Mouse (Mus musculus): Measurements from ENCODE around the gene Dph3. TPM values are rescaled to one million over a fixed set of nuclear protein-coding genes. Genes with fewer than 3 reads are reported as not detected.

Gene Dph3
- polyA plus RNA-seq, 1 experiment from 2014 or later: 117 TPM

DNA sequence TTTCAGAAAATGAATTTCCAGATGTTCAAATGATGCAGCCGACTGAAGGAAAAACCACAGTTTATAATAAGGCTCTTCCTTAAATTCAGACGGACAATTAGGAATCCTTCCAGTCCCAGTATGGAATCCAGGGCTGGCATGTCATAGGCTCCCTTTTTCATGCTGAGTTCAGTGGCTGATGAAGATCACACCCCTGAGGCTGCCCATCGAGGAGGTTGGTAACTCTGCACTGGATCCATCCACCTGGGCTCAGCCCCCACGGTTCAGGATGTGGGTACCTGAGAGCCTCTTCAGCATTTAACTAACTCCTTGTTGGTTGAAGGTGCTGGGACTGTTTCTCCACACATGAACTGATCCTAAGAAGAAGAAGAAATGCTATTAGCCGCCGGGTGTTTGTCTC is 2.6 kb downstream of the Dph3 start:
- H3K9ac ChIP-seq: no peak overlapping the region
- H3K9me3 ChIP-seq (replicated peaks): no peaks in the 10 kb centered on the region
- no peak overlapping the region for H3K4me2 ChIP-seq
- H3K4me3 ChIP-seq: no peak overlapping the region
- H3K36me3 ChIP-seq: peaks cover 31% of the 10 kb centered on the region
- no peak for ATAC-seq
- H3K27ac ChIP-seq: no peak overlapping the region
- H3K27me3 ChIP-seq (replicated peaks): no peaks in the 10 kb centered on the region
- H3K4me1 ChIP-seq: peaks cover 18% of the 10 kb centered on the region
- 87% methylated on average over 6 of the region's 6 CpGs for WGBS (ENCODE audit: insufficient replicate concordance)

DNA sequence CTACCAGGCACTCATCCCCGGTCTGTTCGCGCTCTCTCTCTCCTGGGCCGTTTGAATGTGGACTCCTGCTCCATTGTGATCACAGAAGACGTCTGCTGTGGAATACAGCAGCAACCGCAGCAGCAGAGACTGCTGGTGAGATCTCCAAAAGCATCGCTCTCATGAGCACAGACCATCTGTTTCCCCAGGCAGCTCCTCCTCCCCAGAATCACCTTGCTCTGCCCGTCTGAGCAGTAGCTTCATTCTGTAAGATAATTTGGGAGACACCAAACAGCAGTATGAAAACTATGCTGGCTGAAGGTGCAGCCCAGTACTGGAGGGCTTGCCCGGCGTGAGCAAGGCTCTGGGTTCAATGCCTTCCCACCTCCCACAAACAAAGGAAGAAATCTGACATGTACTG is 4.5 kb downstream of the Dph3 start:
- no peak for ATAC-seq
- WGBS (ENCODE audit: insufficient replicate concordance): 83% methylated on average over 10 of the region's 10 CpGs
- no peak overlapping the region for H3K9ac ChIP-seq
- H3K9me3 ChIP-seq (replicated peaks): no peaks in the 10 kb centered on the region
- peaks cover 31% of the 10 kb centered on the region for H3K36me3 ChIP-seq
- no peak overlapping the region for H3K4me3 ChIP-seq
- peaks cover 9% of the 10 kb centered on the region for H3K4me1 ChIP-seq
- no peaks in the 10 kb centered on the region for H3K27me3 ChIP-seq (replicated peaks)
- no peak overlapping the region for H3K27ac ChIP-seq
- no peak overlapping the region for H3K4me2 ChIP-seq

DNA sequence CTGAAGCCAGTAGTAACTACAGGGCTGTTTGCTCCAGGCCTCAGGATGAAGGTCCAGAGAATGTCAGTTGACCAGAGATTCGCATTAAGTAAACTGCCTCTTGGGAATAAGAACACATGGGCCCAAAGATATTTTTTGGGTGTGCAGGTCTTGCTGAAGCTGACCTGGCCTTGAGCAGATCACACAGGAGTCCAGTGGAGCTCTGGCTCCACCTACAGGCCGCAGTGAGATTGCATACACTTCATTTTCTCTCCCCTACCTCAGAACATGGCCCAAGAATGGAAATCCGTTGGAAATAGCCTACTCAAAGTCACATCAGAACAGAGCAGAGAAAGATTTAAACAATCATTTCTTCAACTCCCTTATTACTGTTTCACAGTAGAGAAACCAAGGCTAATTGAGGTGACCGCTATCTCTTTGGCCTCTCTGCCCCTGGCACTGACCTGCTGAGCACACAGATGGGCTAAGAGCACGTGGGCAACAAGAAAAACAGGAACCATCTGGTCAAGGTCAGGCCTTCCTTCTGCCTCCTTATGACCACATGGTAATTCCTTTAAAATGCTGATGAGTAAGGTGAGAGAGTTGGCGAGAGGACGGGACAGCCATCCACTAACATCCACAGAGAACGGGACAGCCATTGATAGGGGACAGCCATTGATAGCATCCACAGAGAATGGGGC is 8.5 kb downstream of the Dph3 start:
- Histone ChIP-seq H3K4me1 (peaks cover 21% of the 10 kb centered on the region), H3K27ac (no peak overlapping the region), H3K9ac (no peak overlapping the region), H3K36me3 (peaks cover 20% of the 10 kb centered on the region), H3K4me2 (no peak overlapping the region), H3K27me3 (replicated peaks) (no peaks in the 10 kb centered on the region), H3K9me3 (replicated peaks) (no peaks in the 10 kb centered on the region), H3K4me3 (no peak overlapping the region)
- 38% methylated on average over 8 of the region's 8 CpGs for WGBS (ENCODE audit: insufficient replicate concordance)
- ATAC-seq: peak; percentile 47; the same call in 1 of the 2 replicates

GRCm38 (mm10) chr14:32073901-32074300 is 11.6 kb downstream of the Dph3 start:
- peaks cover 21% of the 10 kb centered on the region for H3K4me1 ChIP-seq
- H3K9me3 ChIP-seq (replicated peaks): no peaks in the 10 kb centered on the region
- H3K36me3 ChIP-seq: no peaks in the 10 kb centered on the region
- H3K27ac ChIP-seq: no peak overlapping the region
- no peak for ATAC-seq
- H3K4me2 ChIP-seq: no peak overlapping the region
- 65% methylated on average over 7 of the region's 7 CpGs for WGBS (ENCODE audit: insufficient replicate concordance)
- no peak overlapping the region for H3K4me3 ChIP-seq
- no peak overlapping the region for H3K9ac ChIP-seq
- no peaks in the 10 kb centered on the region for H3K27me3 ChIP-seq (replicated peaks)

DNA sequence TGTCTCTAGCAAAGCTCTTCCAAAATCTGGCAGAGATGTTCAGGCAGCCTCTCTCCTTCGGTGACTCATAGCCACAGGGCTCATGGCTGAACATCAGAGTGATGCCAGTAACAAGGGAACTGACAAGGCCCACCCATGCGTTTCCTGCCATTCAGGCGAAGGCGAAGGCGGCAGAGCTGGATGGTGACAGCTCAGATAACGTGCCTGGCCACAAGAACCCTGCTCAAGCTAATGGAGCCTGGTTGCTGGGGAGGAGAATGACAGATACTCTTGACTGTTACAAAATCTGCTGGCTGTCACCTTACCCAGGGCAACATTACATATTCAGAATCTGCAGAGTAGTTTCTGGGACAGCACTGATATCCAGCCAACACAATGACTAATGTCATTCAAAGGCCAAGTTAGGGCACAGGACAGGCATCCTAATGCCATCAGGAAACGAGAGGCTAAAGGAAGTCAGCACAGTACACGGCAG is 12.3 kb downstream of the Dph3 start:
- Histone ChIP-seq H3K9ac (no peak overlapping the region), H3K9me3 (replicated peaks) (no peaks in the 10 kb centered on the region), H3K4me1 (peaks cover 21% of the 10 kb centered on the region), H3K27me3 (replicated peaks) (no peaks in the 10 kb centered on the region), H3K27ac (no peak overlapping the region), H3K4me2 (no peak overlapping the region), H3K4me3 (no peak overlapping the region), H3K36me3 (no peaks in the 10 kb centered on the region)
- WGBS (ENCODE audit: insufficient replicate concordance): 12% methylated on average over 8 of the region's 8 CpGs
- 0 out of 2 replicates have a peak, but pooled peaks have one; percentile 46 for ATAC-seq

DNA sequence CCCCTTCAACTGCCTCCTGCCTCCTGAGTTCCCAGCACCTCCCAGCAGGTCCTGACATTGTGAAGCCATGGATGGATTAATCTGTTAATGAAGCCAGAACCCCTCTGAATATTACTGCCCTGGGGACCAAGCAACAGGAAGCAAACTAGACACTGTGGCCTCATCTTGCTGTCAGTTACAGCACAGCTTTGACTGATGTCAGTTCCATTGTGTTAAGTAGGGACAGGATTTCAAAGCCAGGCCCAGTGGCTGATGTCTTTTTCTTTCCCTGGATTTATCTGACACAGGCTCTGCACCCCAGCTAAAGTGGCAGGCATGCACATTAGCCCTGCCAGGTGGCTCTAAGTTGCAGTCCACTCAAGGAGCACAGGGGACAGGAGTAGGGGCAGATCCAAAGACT is 12.7 kb downstream of the Dph3 start:
- Histone ChIP-seq H3K27ac (no peak overlapping the region), H3K27me3 (replicated peaks) (no peaks in the 10 kb centered on the region), H3K9me3 (replicated peaks) (no peaks in the 10 kb centered on the region), H3K4me1 (peaks cover 21% of the 10 kb centered on the region), H3K36me3 (no peaks in the 10 kb centered on the region), H3K9ac (no peak overlapping the region), H3K4me3 (no peak overlapping the region), H3K4me2 (no peak overlapping the region)
- ATAC-seq: no peak

DNA sequence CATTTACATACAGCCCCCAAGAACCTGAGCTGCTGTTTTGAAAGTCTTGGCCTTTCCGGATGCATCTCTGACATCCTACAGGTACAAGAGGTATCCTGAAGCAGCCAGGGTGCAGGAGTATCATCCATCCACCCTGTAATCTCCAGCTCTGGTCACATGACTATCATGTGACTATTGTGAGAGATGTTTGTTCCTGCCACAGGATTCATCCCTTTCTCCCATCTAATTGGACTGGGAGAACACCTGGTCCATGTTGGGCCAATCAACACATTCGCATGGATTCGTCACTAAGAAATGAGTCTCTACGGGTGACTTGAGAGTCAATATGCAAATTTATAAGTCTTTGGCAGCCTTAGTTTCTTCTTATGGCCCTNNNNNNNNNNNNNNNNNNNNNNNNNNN is 24.1 kb downstream of the Dph3 start:
- ATAC-seq: no peak
- no peaks in the 10 kb centered on the region for H3K36me3 ChIP-seq
- H3K9me3 ChIP-seq (replicated peaks): peaks cover 6% of the 10 kb centered on the region
- no peak overlapping the region for H3K4me3 ChIP-seq
- H3K4me1 ChIP-seq: no peaks in the 10 kb centered on the region
- no peak overlapping the region for H3K4me2 ChIP-seq
- peaks cover 5% of the 10 kb centered on the region for H3K27me3 ChIP-seq (replicated peaks)
- 66% methylated on average over 4 of the region's 4 CpGs for WGBS (ENCODE audit: insufficient replicate concordance)
- no peak overlapping the region for H3K27ac ChIP-seq
- no peak overlapping the region for H3K9ac ChIP-seq

- Histone ChIP-seq H3K9ac (no peak overlapping the region), H3K4me1 (peaks cover 13% of the 10 kb centered on the region; the same call in 1 of the 2 replicates), H3K4me2 (no peak overlapping the region), H3K36me3 (no peaks in the 10 kb centered on the region), H3K9me3 (replicated peaks) (peaks cover 3% of the 10 kb centered on the region; the same call in 1 of the 2 replicates), H3K4me3 (no peak overlapping the region), H3K27me3 (replicated peaks) (peaks cover 5% of the 10 kb centered on the region), H3K27ac (no peak overlapping the region)
- ATAC-seq: no peak
- 42% methylated on average over 4 of the region's 4 CpGs for WGBS (ENCODE audit: insufficient replicate concordance)
Measured at GRCm38 (mm10) chr14:32057664-32058063, 27.9 kb downstream of the Dph3 start.

DNA sequence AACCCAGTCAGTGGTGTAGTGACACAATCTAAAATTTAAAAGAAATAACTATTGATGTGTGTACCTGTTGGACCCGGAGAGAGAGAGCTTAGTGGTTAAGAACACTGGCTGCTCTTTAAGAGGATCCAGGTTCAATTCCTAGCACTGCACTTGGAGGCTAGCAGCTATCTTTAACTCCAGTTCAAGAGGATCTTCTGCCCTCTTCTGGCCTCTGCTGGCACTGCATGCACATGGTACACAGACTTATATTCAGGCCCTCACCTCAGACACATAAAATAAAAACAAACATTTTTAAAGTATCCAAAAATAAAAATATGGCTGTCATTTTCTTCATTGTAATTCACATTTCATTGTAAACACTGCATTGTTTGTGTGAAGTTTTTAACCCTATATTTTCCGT is 28.9 kb downstream of the Dph3 start:
- Histone ChIP-seq H3K9me3 (replicated peaks) (peaks cover 3% of the 10 kb centered on the region; the same call in 1 of the 2 replicates), H3K4me3 (no peak overlapping the region), H3K27ac (no peak overlapping the region), H3K4me1 (peaks cover 13% of the 10 kb centered on the region; the same call in 1 of the 2 replicates), H3K9ac (no peak overlapping the region), H3K27me3 (replicated peaks) (peaks cover 5% of the 10 kb centered on the region), H3K4me2 (no peak overlapping the region), H3K36me3 (no peaks in the 10 kb centered on the region)
- no peak for ATAC-seq
- 76% methylated on average over 2 of the region's 2 CpGs for WGBS (ENCODE audit: insufficient replicate concordance)

GRCm38 (mm10) chr14:32055781-32056180 is 29.7 kb downstream of the Dph3 start:
- H3K27ac ChIP-seq: no peak overlapping the region
- peaks cover 13% of the 10 kb centered on the region; the same call in 1 of the 2 replicates for H3K4me1 ChIP-seq
- no peak overlapping the region for H3K4me3 ChIP-seq
- WGBS (ENCODE audit: insufficient replicate concordance): 58% methylated on average over 8 of the region's 8 CpGs
- peaks cover 3% of the 10 kb centered on the region; the same call in 1 of the 2 replicates for H3K9me3 ChIP-seq (replicated peaks)
- H3K9ac ChIP-seq: no peak overlapping the region
- H3K4me2 ChIP-seq: no peak overlapping the region
- no peak for ATAC-seq
- no peaks in the 10 kb centered on the region for H3K36me3 ChIP-seq
- H3K27me3 ChIP-seq (replicated peaks): peaks cover 5% of the 10 kb centered on the region; the same call in 1 of the 2 replicates

DNA sequence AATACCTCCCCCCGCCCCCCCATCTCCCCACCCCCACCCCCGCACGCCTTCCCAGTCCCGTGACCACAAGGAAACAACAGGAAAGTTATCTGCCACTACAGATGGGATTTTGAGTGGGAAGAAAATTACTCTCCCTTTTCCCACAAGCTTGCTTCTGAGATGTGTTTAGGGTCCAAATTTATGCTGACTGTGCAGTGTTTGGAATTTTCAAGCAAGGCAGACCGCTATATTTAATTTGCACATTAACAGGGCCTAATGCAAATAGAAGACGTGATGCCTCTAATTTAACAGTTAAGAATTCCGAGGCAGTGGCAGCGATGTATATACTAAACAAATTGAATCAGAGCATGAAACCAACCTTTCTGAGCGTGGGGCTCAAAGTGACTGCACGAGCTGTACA is 30.7 kb downstream of the Dph3 start:
- no peak for ATAC-seq
- Histone ChIP-seq H3K27ac (no peak overlapping the region), H3K4me1 (peaks cover 18% of the 10 kb centered on the region), H3K27me3 (replicated peaks) (peaks cover 5% of the 10 kb centered on the region; the same call in 1 of the 2 replicates), H3K4me2 (no peak overlapping the region), H3K4me3 (no peak overlapping the region), H3K9ac (no peak overlapping the region), H3K9me3 (replicated peaks) (peaks cover 3% of the 10 kb centered on the region; the same call in 1 of the 2 replicates), H3K36me3 (no peaks in the 10 kb centered on the region)
- WGBS (ENCODE audit: insufficient replicate concordance): 54% methylated on average over 10 of the region's 10 CpGs

- peaks cover 18% of the 10 kb centered on the region for H3K4me1 ChIP-seq
- no peak overlapping the region for H3K4me3 ChIP-seq
- no peak overlapping the region for H3K27ac ChIP-seq
- no peaks in the 10 kb centered on the region for H3K36me3 ChIP-seq
- H3K4me2 ChIP-seq: no peak overlapping the region
- WGBS (ENCODE audit: insufficient replicate concordance): 35% methylated on average over 5 of the region's 5 CpGs
- H3K9ac ChIP-seq: no peak overlapping the region
- ATAC-seq: 0 out of 2 replicates have a peak, but pooled peaks have one; percentile 49
- H3K27me3 ChIP-seq (replicated peaks): no peaks in the 10 kb centered on the region
- H3K9me3 ChIP-seq (replicated peaks): peaks cover 3% of the 10 kb centered on the region; the same call in 1 of the 2 replicates
Measured at GRCm38 (mm10) chr14:32053895-32054294, 31.6 kb downstream of the Dph3 start.

Data from liver, embryonic 12.5 days (tissue).